Mouse (Mus musculus): Measurements from ENCODE around the gene Zbtb9. TPM values are rescaled to one million over a fixed set of nuclear protein-coding genes. Genes with fewer than 3 reads are reported as not detected.
A peak's percentile ranks its signal among the peaks of the same experiment; 100 is the strongest.

Gene Zbtb9
- total and polyA plus RNA-seq, 2 experiments from 2014 or later = 6.6 to 16.1 TPM

DNA sequence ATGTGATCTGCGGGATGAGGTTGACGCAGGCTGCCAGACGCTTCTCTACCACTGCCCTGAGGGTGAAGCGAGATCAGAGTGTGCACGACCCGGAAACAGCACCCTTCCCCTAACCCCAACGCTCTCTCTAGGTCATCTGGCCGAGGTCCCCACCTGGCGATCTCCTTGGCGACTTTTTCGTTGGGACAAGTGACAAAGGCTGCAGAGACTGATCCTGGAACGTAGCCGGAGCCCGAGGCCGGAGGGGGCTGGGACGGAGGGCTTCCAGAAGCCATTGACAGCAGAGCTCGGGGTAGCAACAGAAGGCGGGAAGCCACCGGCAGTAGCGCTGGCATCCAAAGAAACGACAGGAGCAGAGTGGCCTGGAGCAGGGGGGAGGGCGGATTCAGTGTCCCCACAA, 34.2 kb upstream of the Zbtb9 start:
- WGBS = under 1% methylated on average over 22 of the region's 22 CpGs
- Histone ChIP-seq H3K9me3 (ENCODE audit: low read length) (no peaks in the 10 kb centered on the region), H3K9ac (replicated peaks; ENCODE audit: low read length, poor library complexity, severe bottlenecking) (peak overlapping the region; percentile 60), H3K27me3 (ENCODE audit: insufficient read depth, low read length) (no peaks in the 10 kb centered on the region), H3K4me2 (ENCODE audit: low read depth, low read length, poor library complexity, severe bottlenecking) (peak overlapping the region; percentile 97), H3K36me3 (ENCODE audit: insufficient read depth, low read length) (peaks cover 19% of the 10 kb centered on the region), H3K27ac (ENCODE audit: low read depth, low read length) (peak overlapping the region; percentile 71), H3K4me3 (ENCODE audit: low read depth, low read length) (peak overlapping the region; percentile 59), H3K4me1 (ENCODE audit: insufficient read depth, low read length) (peaks cover 19% of the 10 kb centered on the region; the same call in 1 of the 2 replicates)
- DNase-seq (ENCODE audit: low spot score) = no peak
- no peak for TF ChIP-seq CTCF (IDR thresholded peaks at IDR 0.05)
- no peak; the same call in 1 of the 2 replicates for ATAC-seq (ENCODE audit: low FRiP score)

DNA sequence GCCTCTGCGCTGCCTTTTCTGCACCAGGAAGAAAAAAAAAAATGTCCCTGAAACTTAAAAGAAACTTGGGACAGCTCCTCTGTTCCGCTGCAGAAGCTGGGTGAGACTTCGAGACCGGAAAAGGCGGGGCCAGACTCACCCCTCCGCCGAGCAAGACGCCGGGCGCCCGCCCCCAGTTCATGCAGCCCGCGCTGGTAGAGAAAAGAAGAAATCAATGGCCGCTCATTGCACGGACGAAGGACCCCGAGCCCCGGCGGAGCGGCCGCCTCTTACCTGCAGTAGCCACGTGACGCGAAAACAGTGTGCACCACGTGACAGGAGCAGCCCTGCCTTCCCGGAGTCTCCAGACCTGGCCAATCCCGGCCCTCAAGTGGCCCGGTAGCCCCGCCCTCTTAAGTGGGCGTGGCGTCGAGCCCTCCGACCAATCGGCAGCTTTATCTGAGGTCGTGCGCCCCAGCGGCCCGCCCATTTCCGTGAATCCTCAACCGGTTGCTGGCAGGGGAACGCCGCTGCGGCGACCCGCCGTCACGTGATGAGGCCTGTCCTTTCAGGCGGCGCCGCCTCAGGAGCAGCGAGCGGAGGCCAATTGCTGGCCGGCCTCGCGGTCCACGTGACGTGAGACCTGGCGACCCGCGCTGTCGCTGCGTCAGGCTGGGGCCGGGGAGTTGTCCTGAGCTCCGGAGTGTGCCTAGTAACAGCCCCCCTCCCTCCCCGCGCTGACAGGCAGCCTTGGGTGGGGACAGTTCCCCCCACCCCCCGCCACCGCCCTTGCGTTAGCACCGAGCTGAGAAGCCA, 33.6 kb upstream of the Zbtb9 start, which contains the start of gene Cuta:
Gene Cuta (minus strand): TSS at position 392 of the 795 bp plus-strand sequence.
- H3K4me3 ChIP-seq (ENCODE audit: low read depth, low read length) = peak within 1 kb of the TSS; percentile 59
- peaks cover 19% of the 10 kb centered on the region for H3K36me3 ChIP-seq (ENCODE audit: insufficient read depth, low read length)
- no peaks in the 10 kb centered on the region for H3K9me3 ChIP-seq (ENCODE audit: low read length)
- WGBS = under 1% methylated on average over 63 of the region's 70 CpGs
- H3K27me3 ChIP-seq (ENCODE audit: insufficient read depth, low read length) = no peaks in the 10 kb centered on the region
- no peak for TF ChIP-seq CTCF (IDR thresholded peaks at IDR 0.05)
- peak within 1 kb of the TSS; percentile 97 for H3K4me2 ChIP-seq (ENCODE audit: low read depth, low read length, poor library complexity, severe bottlenecking)
- H3K27ac ChIP-seq (ENCODE audit: low read depth, low read length) = peak within 1 kb of the TSS; percentile 91
- peaks cover 19% of the 10 kb centered on the region; the same call in 1 of the 2 replicates for H3K4me1 ChIP-seq (ENCODE audit: insufficient read depth, low read length)
- ATAC-seq (ENCODE audit: low FRiP score) (peak; percentile 96), DNase-seq (ENCODE audit: low spot score) (peak; percentile 100)
- peak within 1 kb of the TSS; percentile 68 for H3K9ac ChIP-seq (replicated peaks; ENCODE audit: low read length, poor library complexity, severe bottlenecking)

- H3K36me3 ChIP-seq (ENCODE audit: insufficient read depth, low read length) = peaks cover 17% of the 10 kb centered on the region
- no peaks in the 10 kb centered on the region for H3K9me3 ChIP-seq (ENCODE audit: low read length)
- TF ChIP-seq CTCF (IDR thresholded peaks at IDR 0.05) = no peak
- H3K4me3 ChIP-seq (ENCODE audit: low read depth, low read length) = peak overlapping the region; percentile 59
- DNase-seq (ENCODE audit: low spot score) = no peak
- no peak for ATAC-seq (ENCODE audit: low FRiP score)
- peak overlapping the region; percentile 97 for H3K4me2 ChIP-seq (ENCODE audit: low read depth, low read length, poor library complexity, severe bottlenecking)
- H3K9ac ChIP-seq (replicated peaks; ENCODE audit: low read length, poor library complexity, severe bottlenecking) = peak overlapping the region; percentile 68
- H3K27ac ChIP-seq (ENCODE audit: low read depth, low read length) = peak overlapping the region; percentile 91
- WGBS = 3% methylated on average over 3 of the region's 3 CpGs
- peaks cover 20% of the 10 kb centered on the region; the same call in 1 of the 2 replicates for H3K4me1 ChIP-seq (ENCODE audit: insufficient read depth, low read length)
- no peaks in the 10 kb centered on the region for H3K27me3 ChIP-seq (ENCODE audit: insufficient read depth, low read length)
Observed at GRCm38 (mm10) chr17:26939973-26940300, 33.0 kb upstream of the Zbtb9 start.

DNA sequence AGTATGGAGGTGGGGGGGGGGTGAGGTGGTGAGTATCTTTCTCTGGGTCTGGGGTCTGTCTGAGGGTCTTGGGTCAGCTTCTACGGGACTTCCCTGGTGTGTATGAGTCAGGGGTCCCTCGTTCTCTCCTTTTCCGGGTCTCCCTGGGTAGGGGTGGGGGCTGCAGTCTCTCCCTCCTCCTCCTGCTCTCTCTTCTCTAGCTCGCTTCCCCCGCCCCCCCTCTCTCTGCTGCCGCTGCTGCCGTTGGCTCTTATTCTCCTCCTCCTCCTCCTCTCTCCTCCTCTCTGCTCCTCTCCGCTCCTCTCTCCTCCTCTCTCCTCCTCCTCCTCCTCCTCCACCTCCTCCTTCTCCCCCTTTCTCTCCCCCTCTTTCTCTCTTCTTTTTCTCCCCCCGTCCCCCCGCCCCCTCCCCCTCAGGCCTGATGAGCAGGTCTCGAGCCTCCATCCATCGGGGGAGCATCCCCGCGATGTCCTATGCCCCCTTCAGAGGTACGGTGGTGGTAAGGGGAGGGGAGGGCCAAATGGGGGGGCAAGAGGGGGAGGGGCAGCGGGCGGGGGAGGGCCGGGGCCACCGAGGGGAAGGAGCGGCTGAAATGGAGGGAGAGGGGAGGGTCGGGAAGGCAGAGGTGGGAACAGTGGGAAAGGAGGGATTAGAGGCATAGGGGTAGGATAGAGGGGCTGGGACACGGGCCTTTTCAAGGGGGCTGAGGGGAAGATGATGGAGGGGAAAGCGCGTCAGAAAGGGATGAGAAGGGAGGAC, 31.8 kb upstream of the Zbtb9 start, which contains the start of gene Syngap1:
Gene Syngap1 (plus strand): TSS at position 223 of the 759 bp plus-strand sequence.
- peak within 1 kb of the TSS; percentile 97 for H3K4me2 ChIP-seq (ENCODE audit: low read depth, low read length, poor library complexity, severe bottlenecking)
- H3K4me3 ChIP-seq (ENCODE audit: low read depth, low read length) = peak within 1 kb of the TSS; percentile 59
- no peak for ATAC-seq (ENCODE audit: low FRiP score)
- under 1% methylated on average over 19 of the region's 24 CpGs for WGBS
- H3K9me3 ChIP-seq (ENCODE audit: low read length) = no peaks in the 10 kb centered on the region
- H3K4me1 ChIP-seq (ENCODE audit: insufficient read depth, low read length) = peaks cover 29% of the 10 kb centered on the region
- H3K27ac ChIP-seq (ENCODE audit: low read depth, low read length) = peak within 1 kb of the TSS; percentile 91
- H3K36me3 ChIP-seq (ENCODE audit: insufficient read depth, low read length) = peaks cover 8% of the 10 kb centered on the region; the same call in 1 of the 2 replicates
- no peaks in the 10 kb centered on the region for H3K27me3 ChIP-seq (ENCODE audit: insufficient read depth, low read length)
- no peak for TF ChIP-seq CTCF (IDR thresholded peaks at IDR 0.05)
- peak within 1 kb of the TSS; percentile 80 for H3K9ac ChIP-seq (replicated peaks; ENCODE audit: low read length, poor library complexity, severe bottlenecking)
- DNase-seq (ENCODE audit: low spot score) = peak; percentile 72

DNA sequence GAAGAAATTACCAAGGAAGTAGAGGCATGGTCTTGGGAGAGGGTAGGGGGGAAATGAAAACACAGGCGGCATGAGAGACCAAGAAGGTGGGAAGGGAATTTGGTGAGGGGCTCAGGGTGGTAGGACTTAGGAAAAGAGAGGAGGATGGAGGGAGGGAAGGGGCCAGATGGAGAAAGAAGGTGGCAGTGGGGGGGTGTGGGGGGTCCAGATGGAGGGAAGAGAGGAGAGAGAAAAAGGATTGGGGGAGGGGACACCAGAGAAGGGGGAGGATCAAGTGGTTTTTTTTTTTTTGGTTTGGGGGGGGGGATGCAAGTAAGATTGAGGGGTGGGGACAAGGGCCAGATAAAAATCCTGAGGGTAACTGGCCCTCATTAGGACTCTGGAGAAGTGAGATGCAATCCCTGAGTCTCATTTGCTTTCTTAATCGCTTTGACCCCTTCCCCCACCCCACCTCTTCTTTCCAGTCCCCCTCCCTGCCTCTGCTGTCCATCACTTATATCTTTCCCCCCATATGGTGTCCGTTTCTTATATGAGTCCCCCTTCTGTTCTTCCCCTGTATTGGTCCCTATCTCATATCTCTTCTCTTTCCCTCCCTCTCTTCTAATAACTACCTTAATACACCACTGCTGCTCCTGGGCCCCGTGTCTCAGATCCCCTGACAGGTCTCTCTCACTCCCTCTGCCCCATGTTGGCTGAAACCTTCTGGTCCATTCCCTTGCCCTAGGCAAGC, 31.0 kb upstream of the Zbtb9 start:
- peaks cover under 1% of the 10 kb centered on the region; the same call in 1 of the 2 replicates for H3K36me3 ChIP-seq (ENCODE audit: insufficient read depth, low read length)
- H3K27me3 ChIP-seq (ENCODE audit: insufficient read depth, low read length) = no peaks in the 10 kb centered on the region
- peaks cover 37% of the 10 kb centered on the region for H3K4me1 ChIP-seq (ENCODE audit: insufficient read depth, low read length)
- H3K9me3 ChIP-seq (ENCODE audit: low read length) = no peaks in the 10 kb centered on the region
- WGBS = 4% methylated on average over 4 of the region's 4 CpGs
- peak overlapping the region; percentile 63 for H3K4me2 ChIP-seq (ENCODE audit: low read depth, low read length, poor library complexity, severe bottlenecking)
- peak overlapping the region; percentile 80 for H3K9ac ChIP-seq (replicated peaks; ENCODE audit: low read length, poor library complexity, severe bottlenecking)
- no peak for ATAC-seq (ENCODE audit: low FRiP score)
- peak overlapping the region; percentile 54 for H3K4me3 ChIP-seq (ENCODE audit: low read depth, low read length)
- peak; percentile 54 for DNase-seq (ENCODE audit: low spot score)
- peak overlapping the region; percentile 91 for H3K27ac ChIP-seq (ENCODE audit: low read depth, low read length)
- TF ChIP-seq CTCF (IDR thresholded peaks at IDR 0.05) = no peak

All from midbrain, postnatal 0 days (tissue).